Mouse (Mus musculus) lung, embryonic 14.5 days (tissue): ENCODE measurements at regions not wholly inside any gene's neighbourhood (a gene's known extent, or its start where the extent isn't known, plus 50 kb on each side); places are given as distances from the start of the nearest gene placed in this dataset.

Experiments
- ATAC-seq: fragments of 200-750 bp; cut with Nextera tagmentation; 2 replicates; pipeline ENCODE4 v1.8.0; 2017; ENCODE audit warnings: mild to moderate bottlenecking, moderate TSS enrichment, moderate library complexity; ENCODE audit not compliant: insufficient read depth
- DNase-seq: peaks from one replicate; pipeline ENCODE4 v3.0.0-alpha.2; 2015
- H3K27ac ChIP-seq: fragments of 300-500 bp; sonication (generic); 2 replicates; pipeline ENCODE4 v1.5.1; 2014; ENCODE audit warnings: low read depth, mild to moderate bottlenecking, moderate library complexity
- H3K27me3 ChIP-seq: fragments of 300-500 bp; sonication (generic); 2 replicates; pipeline ENCODE4 v1.6.1; 2014; ENCODE audit warnings: low read length, control low read depth; ENCODE audit not compliant: insufficient read depth
- H3K36me3 ChIP-seq: fragments of 300-500 bp; sonication (generic); 2 replicates; pipeline ENCODE4 v1.6.1; 2014; ENCODE audit warnings: control low read depth; ENCODE audit not compliant: insufficient read depth
- H3K4me1 ChIP-seq: fragments of 300-500 bp; sonication (generic); 2 replicates; pipeline ENCODE4 v1.6.1; 2014; ENCODE audit warnings: antibody characterized with exemption, control low read depth; ENCODE audit not compliant: insufficient read depth
- H3K4me2 ChIP-seq: fragments of 300-500 bp; sonication (generic); 2 replicates; pipeline ENCODE4 v1.6.1; 2014; ENCODE audit warnings: mild to moderate bottlenecking
- H3K4me3 ChIP-seq: fragments of 300-500 bp; sonication (generic); 2 replicates; pipeline ENCODE4 v1.5.1; 2014; ENCODE audit warnings: low read depth, low read length
- H3K9ac ChIP-seq: fragments of 300-500 bp; sonication (generic); 2 replicates; pipeline ENCODE4 v1.6.1; 2014
- H3K9me3 ChIP-seq: fragments of 300-500 bp; sonication (generic); 2 replicates; pipeline ENCODE4 v1.6.1; 2016; ENCODE audit warnings: low read depth, low read length, control low read depth
- CTCF ChIP-seq: IDR thresholded peaks from 2 replicates; pipeline ENCODE4 v1.5.1; 2016; ENCODE audit warnings: antibody characterized with exemption, low read depth
- WGBS: fragments of 180-500 bp; shearing (Covaris S2); extraction: QIAGEN DNeasy Blood & Tissue Kit; methylation state at CpG from one replicate; pipeline ENCODE4 v1.1.7; 2014; 5-methylcytosine and 5-hydroxymethylcytosine counted together

DNA sequence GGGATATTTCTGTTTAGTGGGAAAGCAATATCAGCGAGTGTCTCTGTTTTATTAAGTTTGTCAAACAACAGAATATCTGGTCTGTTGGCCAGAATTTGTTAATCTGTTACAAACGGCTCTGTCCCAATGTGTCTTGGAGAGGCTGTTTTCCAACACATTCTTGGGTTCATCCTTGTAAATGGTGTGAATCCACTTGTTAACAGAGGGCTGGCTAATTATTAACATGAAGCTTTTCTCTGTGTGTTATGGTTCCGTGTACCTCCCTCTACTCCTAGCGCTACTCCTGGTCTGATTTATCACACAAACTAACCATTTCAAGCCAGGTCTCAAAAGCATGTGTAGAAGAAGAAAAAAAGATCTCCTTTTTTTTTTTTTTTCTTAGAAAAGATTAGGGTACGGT lies 60.4 kb downstream of the Pou3f3 start:
- DNase-seq (no peak), ATAC-seq (no peak)
- Histone ChIP-seq H3K27me3 (no peaks in the 10 kb centered on the region), H3K27ac (no peak overlapping the region), H3K9ac (no peak overlapping the region), H3K9me3 (no peaks in the 10 kb centered on the region), H3K4me3 (no peak overlapping the region), H3K4me1 (no peaks in the 10 kb centered on the region), H3K36me3 (no peaks in the 10 kb centered on the region), H3K4me2 (no peak overlapping the region)
- no peak for TF ChIP-seq CTCF
- 56% methylated on average over 5 of the region's 5 CpGs for WGBS

DNA sequence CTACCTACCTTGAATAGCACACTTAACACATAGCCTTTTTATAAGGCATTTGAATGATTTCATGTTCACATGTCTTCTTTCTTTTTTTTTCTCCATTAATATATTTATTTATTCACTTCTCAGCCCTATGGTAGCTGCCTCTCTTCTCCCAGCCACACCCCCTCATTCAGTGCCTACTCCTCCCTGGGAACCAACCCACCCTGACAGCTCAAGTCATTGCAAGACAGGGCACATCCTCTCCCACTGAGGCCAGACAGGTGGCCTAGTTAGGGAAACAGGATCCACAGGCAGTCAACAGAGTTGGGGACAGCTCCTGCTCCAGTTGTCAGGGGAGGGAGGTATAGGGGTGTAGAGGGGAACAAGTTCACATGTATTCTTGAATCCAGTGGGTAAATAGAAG lies 60.9 kb downstream of the Pou3f3 start:
- no peak for DNase-seq
- no peak for TF ChIP-seq CTCF
- no peaks in the 10 kb centered on the region for H3K4me1 ChIP-seq
- no peaks in the 10 kb centered on the region for H3K9me3 ChIP-seq
- H3K9ac ChIP-seq: no peak overlapping the region
- H3K36me3 ChIP-seq: no peaks in the 10 kb centered on the region
- no peak overlapping the region for H3K4me3 ChIP-seq
- no peak overlapping the region for H3K4me2 ChIP-seq
- H3K27me3 ChIP-seq: no peaks in the 10 kb centered on the region
- no peak for ATAC-seq
- no peak overlapping the region for H3K27ac ChIP-seq

DNA sequence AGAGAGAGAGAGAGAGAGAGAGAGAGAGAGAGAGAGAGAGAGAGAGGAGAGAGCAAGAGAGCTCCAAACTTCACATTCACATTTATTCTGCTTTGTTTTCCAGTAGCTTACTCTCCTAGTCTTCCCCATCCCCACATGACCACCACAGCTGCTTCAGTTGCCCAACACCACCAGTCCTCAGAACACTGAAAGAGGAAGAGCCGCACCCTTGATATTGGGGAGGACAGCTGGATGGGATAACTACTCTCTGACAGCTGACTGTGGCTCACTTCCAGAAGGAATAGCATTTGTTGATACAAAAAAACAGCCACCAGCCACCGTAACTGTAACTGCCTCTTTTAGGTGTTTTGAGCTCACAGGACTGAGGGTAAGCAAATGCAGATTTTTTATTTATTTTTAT lies 67.9 kb downstream of the Pou3f3 start:
- Histone ChIP-seq H3K9me3 (no peaks in the 10 kb centered on the region), H3K27me3 (no peaks in the 10 kb centered on the region), H3K27ac (no peak overlapping the region), H3K9ac (no peak overlapping the region), H3K36me3 (no peaks in the 10 kb centered on the region), H3K4me3 (no peak overlapping the region), H3K4me2 (no peak overlapping the region), H3K4me1 (no peaks in the 10 kb centered on the region)
- no peak for TF ChIP-seq CTCF
- DNase-seq (peak; percentile 84), ATAC-seq (peak; percentile 94)
- 31% methylated on average over 2 of the region's 2 CpGs for WGBS

DNA sequence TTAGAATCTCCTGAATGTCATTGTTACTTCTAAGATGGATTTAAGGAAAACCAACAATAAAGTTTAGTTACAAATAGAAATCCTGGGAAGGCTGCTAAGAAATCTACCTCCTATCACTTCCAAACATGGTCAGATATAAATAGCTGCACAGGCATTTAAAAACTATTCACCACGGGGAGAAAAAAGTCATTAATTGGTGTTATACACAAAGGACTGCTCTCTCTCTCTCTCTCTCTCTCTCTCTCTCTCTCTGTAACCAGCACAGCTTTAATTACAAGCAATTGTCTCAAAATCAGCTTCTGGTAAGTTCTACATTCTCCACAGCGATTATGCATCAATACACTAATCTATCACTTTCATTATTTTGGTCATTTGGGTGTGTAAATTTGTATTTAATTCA lies 68.5 kb downstream of the Pou3f3 start:
- TF ChIP-seq CTCF: no peak
- no peaks in the 10 kb centered on the region for H3K9me3 ChIP-seq
- no peaks in the 10 kb centered on the region for H3K4me1 ChIP-seq
- H3K4me2 ChIP-seq: no peak overlapping the region
- no peak for ATAC-seq
- no peak overlapping the region for H3K9ac ChIP-seq
- 64% methylated on average over 2 of the region's 2 CpGs for WGBS
- no peak overlapping the region for H3K4me3 ChIP-seq
- no peak for DNase-seq
- no peaks in the 10 kb centered on the region for H3K27me3 ChIP-seq
- no peaks in the 10 kb centered on the region for H3K36me3 ChIP-seq
- no peak overlapping the region for H3K27ac ChIP-seq

DNA sequence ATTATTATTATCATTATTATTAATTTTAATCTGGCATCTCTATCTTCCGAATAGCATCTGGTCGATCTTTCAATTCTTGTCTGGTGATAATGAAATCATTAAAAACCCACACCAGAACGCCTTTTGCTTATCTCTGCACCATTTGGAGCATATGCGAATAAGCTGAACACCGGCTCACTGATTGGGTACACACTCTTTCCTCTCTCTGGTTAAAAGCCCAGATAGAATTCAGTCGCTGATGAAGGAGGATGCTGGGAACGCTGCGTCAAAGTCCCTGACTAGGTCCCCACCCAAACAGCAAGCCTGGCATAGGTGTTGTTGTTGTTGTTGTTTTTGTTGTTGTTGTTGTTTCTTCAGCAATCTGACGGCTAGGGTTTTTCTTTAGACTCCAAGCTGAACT lies 74.5 kb downstream of the Pou3f3 start:
- H3K4me3 ChIP-seq: no peak overlapping the region
- no peak overlapping the region for H3K9ac ChIP-seq
- no peak overlapping the region for H3K4me2 ChIP-seq
- no peaks in the 10 kb centered on the region for H3K4me1 ChIP-seq
- H3K27me3 ChIP-seq: no peaks in the 10 kb centered on the region
- no peaks in the 10 kb centered on the region for H3K9me3 ChIP-seq
- ATAC-seq (no peak), DNase-seq (no peak)
- no peaks in the 10 kb centered on the region for H3K36me3 ChIP-seq
- no peak overlapping the region for H3K27ac ChIP-seq
- no peak for TF ChIP-seq CTCF
- 76% methylated on average over 9 of the region's 9 CpGs for WGBS

DNA sequence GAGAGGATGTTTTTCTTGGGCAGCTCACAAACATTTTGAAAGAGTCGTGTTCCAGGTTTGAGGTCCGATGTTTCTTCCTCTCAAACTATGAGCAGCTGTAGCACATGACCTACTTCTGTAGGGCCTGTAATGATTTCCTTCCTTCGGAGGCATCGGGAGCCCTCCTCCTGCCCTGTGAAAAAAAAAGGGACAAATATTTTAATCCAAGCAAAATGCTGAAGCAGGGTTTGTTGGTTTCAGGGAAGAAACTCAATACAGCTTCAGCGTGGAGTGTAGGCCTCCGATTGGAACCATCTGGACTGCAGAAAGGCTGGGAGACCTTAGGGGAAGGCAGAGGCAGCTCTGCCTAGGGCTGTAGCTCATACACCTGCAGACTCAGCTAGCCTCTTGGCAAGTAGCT lies 76.4 kb downstream of the Pou3f3 start:
- Histone ChIP-seq H3K27ac (no peak overlapping the region), H3K4me2 (no peak overlapping the region), H3K27me3 (no peaks in the 10 kb centered on the region), H3K4me3 (no peak overlapping the region), H3K36me3 (no peaks in the 10 kb centered on the region), H3K9me3 (no peaks in the 10 kb centered on the region), H3K9ac (no peak overlapping the region), H3K4me1 (no peaks in the 10 kb centered on the region)
- DNase-seq (peak; percentile 34), ATAC-seq (no peak)
- TF ChIP-seq CTCF: no peak
- WGBS: 24% methylated on average over 6 of the region's 6 CpGs

DNA sequence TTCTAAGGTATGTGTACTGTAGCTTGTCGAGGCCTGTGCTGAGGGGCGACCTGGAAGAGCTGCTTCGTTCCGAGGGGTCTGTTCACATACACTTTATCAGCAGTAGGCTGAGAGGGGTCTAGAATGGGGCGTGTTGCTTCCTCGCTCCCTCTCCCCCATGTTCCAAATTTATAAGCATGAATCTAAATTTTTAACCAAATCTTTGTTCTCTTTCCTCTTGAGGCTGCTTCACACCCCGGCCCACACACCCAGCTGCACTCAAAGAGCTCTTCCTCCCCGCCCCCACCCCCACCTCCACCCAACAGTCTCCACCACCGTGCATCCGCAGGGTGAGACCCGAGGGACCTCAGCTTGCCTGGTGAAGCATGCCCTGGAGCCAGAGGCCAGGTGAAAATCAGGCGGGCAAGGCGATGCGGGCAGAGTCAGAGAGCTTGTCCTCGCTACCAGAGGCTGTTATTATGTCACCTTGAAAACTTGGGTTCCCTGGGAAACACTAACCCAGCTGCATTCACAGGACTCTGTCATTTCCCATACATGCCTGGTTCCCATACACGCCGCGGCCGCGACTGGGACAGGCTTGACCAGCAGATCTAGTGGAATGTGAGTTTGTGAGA lies 77.1 kb upstream of the Mrps9 start:
- ATAC-seq: no peak
- no peak for DNase-seq
- Histone ChIP-seq H3K4me1 (no peaks in the 10 kb centered on the region), H3K4me2 (no peak overlapping the region), H3K36me3 (no peaks in the 10 kb centered on the region), H3K9me3 (no peaks in the 10 kb centered on the region), H3K9ac (no peak overlapping the region), H3K4me3 (no peak overlapping the region), H3K27me3 (no peaks in the 10 kb centered on the region), H3K27ac (no peak overlapping the region)
- WGBS: 68% methylated on average over 20 of the region's 20 CpGs
- no peak for TF ChIP-seq CTCF
